Mouse (Mus musculus) embryonic fibroblast, embryonic 13.5 days (primary cell): Measurements from ENCODE around the gene Negr1.

Experiments
- CTCF ChIP-seq: IDR thresholded peaks from 2 replicates; pipeline ENCODE4 v1.5.1; 2011; ENCODE audit warnings: mild to moderate bottlenecking, control low read depth, low read length, moderate library complexity, borderline replicate concordance; ENCODE audit not compliant: insufficient read depth
- POLR2A ChIP-seq: IDR thresholded peaks from 2 replicates; pipeline ENCODE4 v1.6.1; 2011; ENCODE audit warnings: low read depth, mild to moderate bottlenecking, control low read depth, low read length, moderate library complexity

GRCm38 (mm10) chr3:157105580-157106264, 544.1 kb downstream of the Negr1 start:
- TF ChIP-seq CTCF (no peak), POLR2A (no peak)
